Mouse (Mus musculus): ENCODE data around the gene BB287469.
"Not testable (repeated sequence)": the region's sequence is repeated elsewhere in the genome, so short reads cannot be mapped to it uniquely, and the experiment has no call there.

Gene BB287469

GRCm38 (mm10) chr12:87816277-87816676, at the start of gene BB287469:
TSS of gene BB287469 (plus strand) at chr12:87816577.
- DNase-seq (ENCODE audit: low read depth, low spot score), result not testable (repeated sequence)

- DNase-seq (ENCODE audit: low read depth, low spot score), result not testable (repeated sequence)
Measured at GRCm38 (mm10) chr12:87775655-87776054, 40.7 kb upstream of the BB287469 start, which contains the start of gene Gm21319. TSS of gene Gm21319 (minus strand) at chr12:87775755.

- not testable (repeated sequence) for DNase-seq (ENCODE audit: low read depth, low spot score)
Measured at GRCm38 (mm10) chr12:87795212-87795611, 21.2 kb upstream of the BB287469 start, which contains the start of gene Gm21936. TSS of gene Gm21936 (plus strand) at chr12:87795512.

- not testable (repeated sequence) for DNase-seq (ENCODE audit: low read depth, low spot score)
Measured at GRCm38 (mm10) chr12:87797971-87798370, 18.4 kb upstream of the BB287469 start.

GRCm38 (mm10) chr12:87842239-87842638, 25.9 kb downstream of the BB287469 start, which contains the start of gene Gm2001:
TSS of gene Gm2001 (minus strand) at chr12:87842339.
- DNase-seq (ENCODE audit: low read depth, low spot score), result not testable (repeated sequence)

- DNase-seq (ENCODE audit: low read depth, low spot score), result not testable (repeated sequence)
Measured at GRCm38 (mm10) chr12:87850657-87851056, 34.3 kb downstream of the BB287469 start.

- not testable (repeated sequence) for DNase-seq (ENCODE audit: low read depth, low spot score)
Measured at GRCm38 (mm10) chr12:87856067-87856466, 39.7 kb downstream of the BB287469 start.

GRCm38 (mm10) chr12:87861740-87862692, 45.6 kb downstream of the BB287469 start:
- not testable (repeated sequence) for DNase-seq (ENCODE audit: low read depth, low spot score)

GRCm38 (mm10) chr12:87863638-87864037, 47.3 kb downstream of the BB287469 start:
- not testable (repeated sequence) for DNase-seq (ENCODE audit: low read depth, low spot score)

- DNase-seq (ENCODE audit: low read depth, low spot score), result not testable (repeated sequence)
Measured at GRCm38 (mm10) chr12:87864048-87864447, 47.7 kb downstream of the BB287469 start.

All from WW6 (cell line).